Mouse (Mus musculus): ENCODE measurements around the gene Nav2.
A peak's percentile ranks its signal among the peaks of the same experiment; 100 is the strongest.

The Nav2 gene

DNA sequence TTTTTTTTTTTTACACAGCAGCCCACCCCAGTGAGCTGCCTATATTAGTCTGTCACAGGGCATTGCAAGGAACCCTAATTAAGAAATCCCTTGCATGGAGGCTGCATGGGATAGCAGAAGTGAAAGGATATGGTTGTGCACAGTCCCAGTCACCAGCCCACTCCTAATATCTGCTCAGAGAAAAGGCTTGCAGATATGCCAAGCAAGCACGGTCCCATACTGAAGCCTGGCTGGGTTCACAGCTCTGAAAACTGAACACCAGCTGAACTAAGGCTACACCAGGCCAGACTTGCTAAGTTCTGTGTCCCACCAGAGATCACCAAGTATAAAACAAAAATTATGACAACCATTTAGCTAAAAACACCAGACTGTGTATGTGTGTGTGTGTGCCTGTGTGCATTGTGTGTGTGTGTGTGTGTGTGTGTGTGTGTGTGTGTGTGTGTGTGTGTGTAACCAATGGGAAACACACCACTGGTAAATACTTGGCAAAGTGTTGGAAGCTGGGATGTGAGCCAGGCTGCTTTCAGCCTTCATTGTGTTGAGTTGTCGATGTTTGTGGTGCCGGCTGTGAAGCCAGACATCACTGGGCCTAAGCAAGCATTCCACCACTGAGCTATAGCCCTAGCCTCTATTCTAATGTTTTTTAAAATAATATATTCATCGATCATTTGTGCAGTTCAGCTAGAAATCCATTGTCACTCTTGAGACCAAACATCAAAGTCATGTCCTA lies 156.4 kb downstream of the Nav2 start:
- DNase-seq: peak; percentile 56

DNA sequence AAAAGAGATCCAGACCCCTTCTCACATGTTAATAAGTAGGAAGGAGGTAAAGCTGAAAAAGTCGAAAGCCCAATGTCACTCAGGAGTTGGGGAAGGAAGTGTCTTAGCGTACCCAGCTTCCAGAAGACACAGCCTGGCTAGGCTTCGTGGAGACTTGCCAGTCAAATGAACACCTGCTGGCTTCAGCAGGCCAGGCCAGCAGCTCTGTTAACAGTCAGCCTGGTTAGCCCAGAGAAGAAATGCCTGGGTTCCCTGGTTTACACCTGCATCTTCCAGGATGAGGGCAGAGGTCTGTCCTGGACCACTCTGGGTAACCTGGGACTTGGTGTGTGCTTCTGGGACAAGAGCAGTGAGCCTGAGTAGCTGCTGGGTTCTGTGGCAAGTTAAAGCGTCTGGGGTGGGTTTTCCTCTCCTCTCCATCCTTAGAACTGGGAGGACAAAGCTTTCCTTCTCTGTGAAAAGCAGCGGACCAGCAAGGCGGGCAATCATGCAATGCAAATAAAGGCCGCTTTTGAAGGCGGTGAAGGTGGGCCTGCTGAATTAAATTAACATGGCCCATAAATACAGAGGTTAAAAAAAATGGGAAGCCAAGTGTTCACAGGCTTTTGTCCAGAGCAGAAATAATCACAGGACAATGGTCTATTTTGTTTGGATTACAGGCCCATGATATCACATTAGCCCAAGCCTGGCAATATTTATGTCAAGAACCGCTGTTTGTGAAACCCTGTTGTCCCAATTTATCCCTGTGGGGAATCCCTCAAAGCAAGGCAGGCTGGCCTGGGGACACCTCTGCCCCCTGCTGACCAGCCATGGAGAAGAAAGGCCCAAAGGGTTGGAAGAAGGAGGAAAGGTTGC lies 157.3 kb downstream of the Nav2 start:
- no peak for DNase-seq

DNA sequence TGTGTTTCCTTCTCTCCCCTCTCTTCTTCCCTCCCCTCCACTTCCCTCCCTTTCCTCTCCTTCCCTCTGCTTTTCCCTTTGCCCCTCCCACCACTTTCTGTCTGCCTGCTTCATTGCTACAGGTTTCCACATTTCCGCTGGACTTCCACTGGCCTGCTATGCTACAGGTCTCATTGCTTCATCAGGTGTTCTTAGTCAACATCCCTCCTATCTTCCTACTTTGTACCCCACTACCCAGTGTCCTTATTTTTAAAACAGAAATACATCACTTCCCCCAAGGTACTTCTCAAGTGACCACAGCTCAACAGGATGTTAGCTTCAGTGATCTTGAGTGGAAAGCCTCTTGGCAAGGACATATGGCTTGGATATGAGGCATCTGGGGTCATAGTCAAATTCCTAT lies 158.3 kb downstream of the Nav2 start:
- no peak for DNase-seq

DNA sequence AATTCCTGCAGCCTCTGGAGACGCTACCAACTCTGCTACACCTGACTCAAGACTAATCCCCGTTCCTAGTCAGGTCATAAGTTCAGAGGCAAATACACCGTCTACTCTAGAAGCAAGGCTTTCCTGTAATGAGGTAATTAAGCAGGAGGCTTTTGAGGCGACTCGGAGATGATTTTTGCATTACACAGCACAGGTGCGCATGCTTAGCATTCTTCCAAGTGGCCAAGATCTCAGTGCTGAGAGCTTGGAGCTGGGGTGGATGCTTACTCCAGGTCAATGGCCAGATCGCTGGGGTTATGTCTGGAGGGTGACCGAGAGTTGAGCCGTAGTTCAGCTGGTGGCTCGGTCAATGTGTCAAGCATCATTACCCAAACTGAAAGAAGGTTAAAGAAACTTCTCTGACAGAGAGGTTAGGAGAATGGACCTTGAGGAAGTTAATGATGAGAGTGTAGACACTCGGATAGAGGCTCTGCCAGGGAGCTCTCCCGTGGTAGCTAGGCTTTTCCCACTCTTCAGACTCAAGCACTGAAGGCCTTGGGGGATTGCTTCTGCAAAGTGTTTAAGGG lies 161.0 kb downstream of the Nav2 start:
- DNase-seq: no peak

DNA sequence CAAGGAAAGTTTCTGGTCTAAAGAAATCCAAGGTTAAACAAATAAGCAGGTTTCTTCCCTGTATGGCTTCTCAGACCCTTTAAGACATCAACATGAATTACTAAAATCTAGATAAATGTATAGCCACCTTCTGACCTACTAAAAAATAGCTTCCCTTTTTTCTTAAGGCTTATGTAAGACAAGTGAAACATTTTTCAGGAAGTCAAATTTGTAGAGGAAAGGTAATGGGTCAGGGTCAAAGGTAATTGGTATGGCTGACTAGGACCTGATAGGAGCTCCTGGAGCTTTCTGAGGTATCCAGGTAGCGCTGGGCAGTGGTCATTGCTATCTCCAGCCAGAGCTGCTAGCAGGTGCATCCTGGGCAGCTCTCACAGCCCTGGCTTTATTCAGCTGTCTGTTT lies 162.1 kb downstream of the Nav2 start:
- no peak for DNase-seq

DNA sequence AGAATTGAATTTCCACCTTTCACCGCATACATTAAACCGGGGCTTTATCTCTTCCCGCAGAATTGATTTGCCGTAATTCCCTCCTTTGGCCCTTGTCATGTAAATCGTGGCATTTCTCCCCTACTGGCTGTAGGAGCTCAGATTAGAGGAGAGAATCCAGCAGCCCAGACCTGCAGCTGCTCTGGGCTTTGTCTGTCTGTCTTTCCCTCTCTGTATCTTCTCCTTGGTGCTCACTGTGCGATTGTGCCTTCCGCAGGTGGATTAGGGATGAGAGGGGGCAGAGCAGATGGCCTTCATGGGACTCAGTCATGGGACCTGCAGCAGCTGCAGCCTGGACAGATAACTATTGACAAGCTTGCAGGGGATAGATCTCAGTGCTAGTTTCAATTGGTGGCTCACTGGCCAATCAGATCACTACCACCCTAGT lies 162.6 kb downstream of the Nav2 start:
- DNase-seq: no peak

DNA sequence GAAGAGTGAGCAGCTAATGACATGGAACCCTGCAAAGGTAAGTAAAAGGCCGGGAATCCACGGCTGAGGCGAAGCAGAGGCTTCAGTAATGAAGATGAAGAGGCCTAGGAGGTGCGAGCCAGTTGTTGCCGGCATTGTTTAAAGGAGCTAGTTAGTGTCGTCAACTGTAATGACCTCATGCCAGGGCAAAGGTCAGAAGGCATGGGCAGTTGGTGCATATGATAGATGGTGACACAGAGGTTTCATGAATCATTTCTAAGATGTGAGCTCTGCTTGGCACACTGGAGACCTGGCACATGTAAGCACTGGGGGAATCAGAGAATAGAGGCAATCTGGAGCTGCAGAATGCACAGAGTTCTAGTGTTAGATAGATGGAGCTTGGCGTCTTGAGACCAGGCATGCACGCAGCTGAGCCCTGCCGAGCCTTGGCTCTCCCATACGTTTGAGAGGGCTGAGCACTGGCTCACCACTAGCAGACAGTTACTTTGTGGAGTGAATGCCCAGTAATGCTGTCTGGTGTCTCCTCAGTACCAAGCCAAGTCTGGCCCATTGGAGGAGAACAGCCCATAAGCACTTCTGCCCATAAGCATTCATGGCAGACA lies 166.9 kb downstream of the Nav2 start:
- DNase-seq: no peak

DNA sequence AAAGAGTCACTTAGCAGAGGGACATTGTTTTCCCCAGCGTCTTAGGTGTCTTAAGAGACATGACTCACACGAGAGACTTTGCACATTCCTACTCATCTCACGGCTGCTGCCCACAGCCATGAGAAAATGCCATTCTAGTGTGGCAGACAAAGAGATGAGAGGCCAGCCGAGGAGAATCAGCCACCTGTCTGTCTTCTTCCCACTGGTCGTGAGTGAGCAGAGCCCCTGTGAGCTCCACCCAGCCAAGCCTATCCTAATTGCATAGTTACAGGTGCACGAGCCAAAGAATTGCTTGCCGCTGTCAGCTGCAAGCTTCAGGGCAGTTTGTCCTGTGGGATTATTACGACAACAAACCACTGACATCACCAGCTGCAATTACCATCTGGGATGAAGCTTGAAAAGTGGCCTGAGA lies 167.8 kb downstream of the Nav2 start:
- no peak for DNase-seq

DNA sequence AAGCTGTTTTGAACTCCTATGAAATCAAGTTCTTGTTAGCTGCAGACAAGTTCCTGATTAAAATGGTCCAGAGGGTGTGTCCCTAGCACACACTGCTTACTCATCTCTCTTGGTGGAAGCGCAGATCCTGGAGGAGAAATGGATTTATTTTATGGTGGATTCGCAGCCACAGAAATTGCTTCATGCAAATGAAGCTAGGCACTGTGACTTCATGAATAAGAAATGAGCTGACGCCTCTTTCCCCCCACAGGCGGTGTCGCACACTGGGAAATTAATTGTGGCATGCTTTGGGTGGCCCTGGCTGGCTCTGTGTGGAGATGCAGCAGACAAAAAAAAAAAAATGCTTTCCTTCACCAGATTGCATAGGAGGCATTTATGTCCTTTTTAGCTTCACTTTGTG lies 170.4 kb downstream of the Nav2 start:
- no peak for DNase-seq

DNA sequence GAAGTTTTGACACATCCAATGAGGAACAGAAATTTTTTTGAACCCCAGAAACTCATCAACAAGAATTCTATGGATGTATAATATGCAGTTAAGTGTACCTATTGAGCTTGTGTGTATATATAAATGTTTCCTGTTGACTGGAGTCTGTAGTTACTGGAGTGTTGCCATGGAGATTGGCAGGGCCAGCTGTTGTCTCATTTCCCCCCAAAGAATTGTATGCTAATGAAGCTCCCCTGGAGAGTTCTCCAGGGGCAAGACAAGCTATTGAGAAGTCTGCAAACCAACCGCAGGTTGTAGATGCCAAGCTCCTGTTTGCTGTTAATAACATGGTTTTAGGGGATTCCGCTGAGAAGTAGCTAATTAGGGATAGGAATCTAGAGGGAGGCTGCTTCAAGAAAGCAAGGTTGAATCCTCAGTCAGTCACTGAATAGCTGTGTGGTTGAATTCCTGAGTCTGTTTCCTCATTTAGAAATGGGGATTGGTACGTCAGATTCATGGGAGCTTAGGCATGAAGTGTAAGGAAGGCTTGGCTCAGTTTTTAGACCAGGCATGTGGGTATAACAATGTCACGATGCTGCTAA lies 174.2 kb downstream of the Nav2 start:
- no peak for DNase-seq

DNA sequence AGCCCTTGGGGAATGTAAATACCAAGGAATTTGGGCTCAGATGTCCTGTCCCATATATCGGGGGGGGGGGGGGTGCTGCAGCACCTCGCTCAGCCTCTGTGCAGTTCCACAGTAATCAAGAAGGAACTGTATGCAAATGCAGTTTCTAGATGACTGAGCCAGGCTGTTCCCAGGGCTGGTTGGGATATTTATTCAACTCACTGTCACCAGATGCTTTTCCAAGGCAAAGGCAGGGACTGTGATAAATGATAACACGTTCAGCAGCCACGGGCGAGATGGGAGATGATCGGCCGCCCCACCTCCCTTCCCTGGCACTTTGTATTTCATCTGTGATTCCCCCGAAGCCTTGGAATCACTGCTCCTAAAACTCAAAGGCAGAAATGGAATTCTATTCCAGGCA lies 176.3 kb downstream of the Nav2 start:
- DNase-seq: peak; percentile 59

DNA sequence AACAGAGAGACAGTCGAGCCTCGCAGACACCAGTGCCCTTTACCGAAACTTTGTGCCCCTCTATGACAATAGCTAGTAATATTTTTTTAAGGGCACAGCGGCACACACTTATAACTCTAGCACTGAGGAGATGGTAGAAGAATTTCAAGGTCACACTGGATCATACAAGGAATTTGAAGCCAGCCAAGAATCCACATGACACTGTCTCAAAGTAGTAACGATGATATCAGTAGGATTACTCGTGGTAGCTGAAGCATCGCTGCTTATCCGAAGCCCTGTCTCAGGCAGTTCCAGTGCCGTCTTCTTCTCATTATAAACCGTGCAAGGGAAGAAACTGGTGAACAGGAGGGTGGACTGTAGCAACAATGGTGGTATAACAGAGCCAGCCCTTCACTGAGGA lies 177.2 kb downstream of the Nav2 start:
- no peak for DNase-seq

DNA sequence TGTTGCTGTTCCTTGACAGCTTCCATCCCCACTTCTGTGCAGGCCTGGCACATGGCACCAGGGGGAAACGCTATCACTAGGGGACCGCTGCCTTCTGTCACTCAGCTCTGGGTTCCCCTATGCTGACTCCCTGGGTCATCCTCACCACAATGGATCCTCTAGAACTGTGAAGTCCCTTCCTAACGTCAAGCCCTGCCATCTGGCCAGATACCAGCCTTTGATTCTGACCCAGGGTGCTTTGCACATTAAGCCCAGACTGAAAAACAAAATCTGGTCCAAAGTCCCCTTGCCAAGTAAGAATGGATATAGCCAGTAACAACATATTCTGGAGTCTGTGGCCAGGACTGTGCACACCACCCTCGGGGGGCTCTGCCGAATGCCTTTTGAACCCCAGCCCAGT lies 178.6 kb downstream of the Nav2 start:
- no peak for DNase-seq

DNA sequence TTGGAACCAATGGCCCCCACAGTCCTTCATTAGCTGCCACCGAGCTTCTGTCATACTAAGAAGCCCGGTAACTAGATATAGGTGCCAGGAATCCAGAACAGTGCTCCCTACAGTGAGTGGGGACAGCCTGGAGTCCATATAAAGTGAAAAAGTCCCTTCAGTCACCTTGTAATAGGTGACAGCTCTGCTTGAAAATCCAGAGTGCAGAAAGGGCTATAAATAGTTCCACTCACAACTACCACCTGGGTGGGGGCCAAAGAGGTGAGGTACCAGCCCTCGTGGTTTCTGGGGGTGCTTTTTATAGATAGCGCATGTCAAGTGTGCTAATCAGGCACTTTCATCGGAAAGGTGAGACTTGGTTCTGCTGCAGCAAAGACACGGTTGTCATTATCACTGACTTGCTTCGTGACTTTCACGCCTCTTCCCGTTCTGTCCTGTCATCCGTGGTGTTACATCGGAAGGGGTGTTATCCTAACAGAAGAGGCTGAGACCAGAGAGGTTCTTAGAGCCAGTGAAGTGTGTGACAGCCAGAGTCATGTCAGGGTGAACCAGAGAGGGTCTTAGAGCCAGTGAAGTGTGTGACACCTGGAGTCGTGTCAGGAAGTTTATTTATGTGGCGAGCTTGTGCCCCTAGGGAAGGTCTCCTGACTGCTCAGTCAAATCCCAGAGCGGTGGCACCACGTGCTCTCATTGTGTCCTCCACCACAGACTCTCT lies 179.8 kb downstream of the Nav2 start:
- no peak for DNase-seq

DNA sequence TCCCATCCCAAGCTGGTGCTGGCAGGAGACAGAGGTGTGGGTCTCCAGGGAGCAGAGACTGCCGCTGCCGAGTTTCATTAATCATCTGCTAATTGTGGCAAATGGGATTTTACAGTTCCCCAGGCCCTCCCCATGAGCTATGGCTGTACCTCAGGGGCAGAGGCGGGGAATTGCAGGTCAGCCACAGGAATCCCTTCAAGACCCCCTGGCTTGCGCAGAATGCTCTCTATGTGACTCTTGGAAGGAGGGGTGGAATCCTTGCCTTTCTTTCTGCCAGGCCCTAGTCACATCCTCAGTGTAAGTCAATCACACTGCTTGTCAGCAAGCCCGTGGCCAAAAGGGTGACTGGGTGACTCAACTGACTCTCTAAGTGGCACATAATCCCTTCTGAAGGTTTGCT lies 182.9 kb downstream of the Nav2 start:
- DNase-seq: no peak

DNA sequence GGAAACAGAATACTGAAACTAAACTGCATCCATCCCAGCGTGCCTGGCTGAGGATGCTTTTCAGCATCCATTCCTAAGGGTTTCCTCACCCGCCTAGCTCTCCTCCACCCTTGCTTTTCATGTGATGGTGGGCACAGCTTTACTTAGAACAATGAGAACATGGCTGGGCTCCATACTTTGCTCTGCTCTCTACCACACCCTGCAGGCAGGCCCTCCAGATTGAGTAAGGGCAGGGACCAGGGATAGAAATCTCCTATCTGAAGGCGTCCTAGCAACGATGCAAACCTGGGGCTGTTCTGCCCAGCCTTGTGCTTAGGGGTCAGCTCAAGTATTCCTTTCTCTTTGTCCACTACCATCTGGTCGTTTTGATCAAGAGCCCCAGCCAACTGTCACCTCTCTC lies 183.4 kb downstream of the Nav2 start:
- DNase-seq: no peak

DNA sequence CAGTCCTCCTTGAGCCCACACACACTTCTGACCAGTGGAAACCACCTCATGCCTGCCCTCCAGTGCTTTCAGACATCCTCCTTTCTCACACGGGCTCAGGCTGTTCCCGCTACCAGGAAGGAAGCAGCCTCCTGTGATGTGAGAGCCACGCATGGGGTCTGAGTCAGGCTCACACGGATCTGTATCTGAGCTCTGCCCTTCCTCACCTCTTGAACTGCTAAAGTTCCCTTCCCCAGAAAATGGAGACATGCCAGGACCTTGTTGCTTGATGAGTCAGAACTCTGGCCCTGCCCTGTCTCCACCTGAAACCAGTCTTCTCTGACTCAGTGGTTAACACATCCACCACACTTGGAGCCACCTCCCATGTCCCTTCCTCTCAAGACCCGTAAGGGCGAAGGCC lies 185.1 kb downstream of the Nav2 start:
- DNase-seq: no peak

DNA sequence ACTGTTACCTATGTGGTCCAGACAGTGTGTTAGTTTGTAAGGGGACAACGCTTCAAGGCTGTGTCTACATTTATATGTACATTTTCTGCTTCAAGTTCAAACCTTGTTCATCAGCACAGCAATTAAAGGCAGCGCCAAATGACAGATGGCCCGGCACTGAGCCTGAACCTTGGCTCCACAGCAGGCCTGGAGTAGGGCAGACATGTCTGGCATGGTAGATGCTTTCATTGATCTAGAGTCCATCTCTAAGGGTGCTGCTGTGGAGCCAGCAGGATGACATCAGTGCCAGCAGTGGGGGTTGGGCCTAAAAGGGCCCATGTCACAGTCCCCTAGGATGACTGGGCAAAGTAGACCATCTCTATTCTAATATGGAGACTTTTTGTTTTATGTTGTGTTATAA lies 186.0 kb downstream of the Nav2 start:
- peak; percentile 30 for DNase-seq

DNA sequence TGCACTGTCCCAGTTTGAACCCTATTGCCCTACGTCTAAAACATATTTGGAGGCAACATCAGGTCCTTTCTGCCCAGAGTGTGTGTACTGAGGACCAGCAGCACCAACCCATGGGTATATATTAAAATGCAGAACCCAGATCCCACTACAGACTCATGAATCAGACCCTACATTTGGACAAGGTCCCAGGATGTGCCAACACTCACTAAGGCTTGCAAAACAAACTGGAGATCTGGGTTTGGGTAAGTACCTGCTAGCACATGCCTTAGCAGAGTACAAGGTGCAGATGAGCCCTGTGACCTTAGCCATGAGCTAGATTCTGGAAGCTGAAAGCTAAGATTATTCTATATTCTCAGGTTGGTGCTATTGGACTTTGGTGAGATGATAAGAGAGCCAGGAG lies 192.8 kb downstream of the Nav2 start:
- no peak for DNase-seq

DNA sequence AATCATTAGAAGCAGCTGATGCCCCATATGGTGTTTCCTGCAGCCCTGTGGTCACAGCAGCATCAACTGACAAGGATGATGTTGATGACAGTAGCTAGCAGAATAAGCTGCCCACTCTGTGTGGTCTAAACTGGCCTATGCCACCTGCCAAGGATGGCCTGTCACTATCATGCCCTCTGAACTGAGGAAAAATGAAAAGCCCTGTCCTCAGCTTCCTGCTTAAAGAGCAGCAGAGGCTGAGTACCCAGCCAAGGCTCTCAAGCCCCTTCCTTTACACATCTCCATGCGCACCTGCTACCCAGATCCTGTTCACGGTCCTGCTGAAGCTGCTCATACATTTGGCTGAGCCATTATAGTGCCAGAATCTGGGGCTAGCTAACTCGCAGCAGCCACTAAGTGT lies 193.7 kb downstream of the Nav2 start:
- no peak for DNase-seq

DNA sequence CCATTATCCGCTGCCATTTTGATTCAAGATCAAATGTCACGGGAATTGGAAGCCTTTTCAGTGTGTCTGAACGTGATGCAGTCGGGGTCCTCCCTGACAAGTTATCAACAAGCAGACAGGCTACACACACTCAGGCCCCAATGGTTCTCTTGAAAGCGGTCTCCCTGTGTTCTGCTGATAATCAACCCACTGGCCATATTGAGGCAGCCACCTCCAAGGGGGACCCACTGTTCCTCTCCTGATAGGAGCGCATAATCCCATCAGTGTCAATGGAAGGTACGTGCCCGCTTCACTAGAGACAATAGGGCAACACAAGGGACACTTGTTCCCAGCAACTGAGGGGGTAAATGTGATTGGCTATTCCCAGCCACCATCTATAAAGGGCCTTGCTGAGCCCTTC lies 195.9 kb downstream of the Nav2 start:
- no peak for DNase-seq

DNA sequence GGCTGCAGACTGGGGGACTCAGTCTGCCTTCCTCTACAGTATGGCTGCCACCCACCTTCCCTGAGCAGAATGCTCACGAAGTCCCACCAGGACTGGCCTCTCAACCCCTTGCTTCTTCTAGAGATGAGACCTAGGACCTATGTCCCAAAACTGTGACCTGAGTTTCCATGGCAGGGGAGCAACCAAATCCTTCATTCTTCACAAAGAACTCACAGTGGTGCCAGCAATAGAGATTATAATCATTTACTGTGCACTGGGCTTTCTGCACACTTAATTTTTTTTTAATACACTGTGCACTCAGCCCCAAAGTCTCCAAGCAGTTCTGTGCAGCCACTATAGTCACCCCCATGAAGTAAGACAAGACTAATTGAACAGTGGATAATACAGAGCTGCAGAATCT lies 196.3 kb downstream of the Nav2 start:
- DNase-seq: no peak

DNA sequence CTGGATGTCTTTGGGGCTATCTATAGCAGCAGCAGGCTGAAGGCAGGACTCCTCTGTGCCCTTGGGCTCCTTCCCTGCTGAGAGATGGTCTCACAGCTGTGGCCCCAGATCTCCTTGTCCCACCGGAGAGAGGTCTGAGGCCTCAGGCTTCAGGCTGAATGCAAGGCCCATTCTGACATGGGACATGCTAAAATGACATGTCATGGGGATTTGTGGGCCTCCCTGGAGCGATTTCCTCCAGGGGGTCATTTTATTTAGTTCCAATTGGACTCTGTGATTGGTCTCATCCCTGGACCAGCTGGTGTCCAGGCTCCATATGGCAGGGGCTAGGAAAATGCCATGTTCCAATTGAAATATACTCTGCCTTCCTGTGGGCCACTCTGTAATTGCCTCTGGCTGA lies 197.0 kb downstream of the Nav2 start:
- no peak for DNase-seq

Measured in layer of hippocampus, adult 9-11 months (tissue).